Mouse (Mus musculus): ENCODE results near the gene Hoxa6. TPM values are rescaled to one million over a fixed set of nuclear protein-coding genes. Genes with fewer than 3 reads are reported as not detected.
A peak's percentile ranks its signal among the peaks of the same experiment; 100 is the strongest.

Hoxa6 gene
- polyA plus RNA-seq, 1 experiment from 2014 or later = 2.9 TPM

DNA sequence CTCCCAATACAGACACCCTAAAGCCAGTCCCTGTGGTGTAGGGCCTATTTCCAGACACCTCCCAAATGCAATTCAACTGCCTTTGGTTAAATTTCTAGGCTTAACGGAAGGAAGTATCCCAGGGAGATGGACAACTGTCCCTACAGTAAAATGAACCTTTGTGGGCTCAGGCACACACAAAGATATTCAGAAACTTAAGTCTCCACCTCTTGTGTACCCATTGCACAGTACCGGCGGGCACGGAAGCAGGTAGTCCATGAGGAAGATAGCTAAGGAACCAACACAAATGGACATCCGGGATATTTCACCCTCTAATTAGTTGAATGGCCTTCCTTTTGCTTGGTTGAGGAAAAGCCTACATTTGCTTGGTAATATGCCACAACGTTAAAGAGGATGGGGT, 32.1 kb downstream of the Hoxa6 start:
- Histone ChIP-seq H3K27ac (ENCODE audit: low read length) (peak overlapping the region; percentile 97), H3K9me3 (ENCODE audit: low read length) (no peaks in the 10 kb centered on the region), H3K4me2 (replicated peaks; ENCODE audit: low read depth, low read length) (peak overlapping the region; percentile 72), H3K4me3 (ENCODE audit: low read length) (peak overlapping the region; percentile 63), H3K4me1 (ENCODE audit: insufficient read depth, low read length) (peaks cover 82% of the 10 kb centered on the region), H3K9ac (replicated peaks; ENCODE audit: low read length) (peak overlapping the region; percentile 89), H3K27me3 (ENCODE audit: insufficient read depth, low read length) (no peaks in the 10 kb centered on the region), H3K36me3 (ENCODE audit: insufficient read depth, low read length) (no peaks in the 10 kb centered on the region)
- no peak for ATAC-seq (ENCODE audit: low FRiP score, low TSS enrichment)
- 2% methylated on average over 6 of the region's 6 CpGs for WGBS

DNA sequence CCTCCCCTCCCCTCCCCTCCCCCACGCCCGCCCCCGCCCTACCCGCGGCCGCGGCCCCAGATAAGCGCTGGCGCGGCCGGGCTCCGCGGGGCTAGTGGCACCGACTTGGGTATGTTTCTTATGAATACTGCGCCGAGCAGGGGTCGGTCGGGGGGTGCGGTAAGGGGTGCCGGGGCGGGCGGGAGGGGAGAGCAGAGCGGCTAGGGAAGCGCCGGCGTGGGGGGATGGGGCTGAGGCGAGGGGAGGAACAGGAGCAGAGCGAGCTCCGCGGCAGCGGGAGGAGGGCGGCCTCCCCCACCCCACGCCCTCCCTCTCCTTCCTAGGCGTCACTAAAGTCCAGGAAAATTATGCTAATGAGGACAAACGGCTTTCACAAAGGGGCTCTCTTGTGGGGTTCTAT, 32.7 kb downstream of the Hoxa6 start:
- Histone ChIP-seq H3K9me3 (ENCODE audit: low read length) (no peaks in the 10 kb centered on the region), H3K4me1 (ENCODE audit: insufficient read depth, low read length) (peaks cover 82% of the 10 kb centered on the region), H3K36me3 (ENCODE audit: insufficient read depth, low read length) (no peaks in the 10 kb centered on the region), H3K4me3 (ENCODE audit: low read length) (peak overlapping the region; percentile 63), H3K27me3 (ENCODE audit: insufficient read depth, low read length) (no peaks in the 10 kb centered on the region), H3K4me2 (replicated peaks; ENCODE audit: low read depth, low read length) (peak overlapping the region; percentile 72), H3K27ac (ENCODE audit: low read length) (peak overlapping the region; percentile 97), H3K9ac (replicated peaks; ENCODE audit: low read length) (peak overlapping the region; percentile 89)
- WGBS = under 1% methylated on average over 13 of the region's 35 CpGs
- ATAC-seq (ENCODE audit: low FRiP score, low TSS enrichment) = peak; percentile 44

DNA sequence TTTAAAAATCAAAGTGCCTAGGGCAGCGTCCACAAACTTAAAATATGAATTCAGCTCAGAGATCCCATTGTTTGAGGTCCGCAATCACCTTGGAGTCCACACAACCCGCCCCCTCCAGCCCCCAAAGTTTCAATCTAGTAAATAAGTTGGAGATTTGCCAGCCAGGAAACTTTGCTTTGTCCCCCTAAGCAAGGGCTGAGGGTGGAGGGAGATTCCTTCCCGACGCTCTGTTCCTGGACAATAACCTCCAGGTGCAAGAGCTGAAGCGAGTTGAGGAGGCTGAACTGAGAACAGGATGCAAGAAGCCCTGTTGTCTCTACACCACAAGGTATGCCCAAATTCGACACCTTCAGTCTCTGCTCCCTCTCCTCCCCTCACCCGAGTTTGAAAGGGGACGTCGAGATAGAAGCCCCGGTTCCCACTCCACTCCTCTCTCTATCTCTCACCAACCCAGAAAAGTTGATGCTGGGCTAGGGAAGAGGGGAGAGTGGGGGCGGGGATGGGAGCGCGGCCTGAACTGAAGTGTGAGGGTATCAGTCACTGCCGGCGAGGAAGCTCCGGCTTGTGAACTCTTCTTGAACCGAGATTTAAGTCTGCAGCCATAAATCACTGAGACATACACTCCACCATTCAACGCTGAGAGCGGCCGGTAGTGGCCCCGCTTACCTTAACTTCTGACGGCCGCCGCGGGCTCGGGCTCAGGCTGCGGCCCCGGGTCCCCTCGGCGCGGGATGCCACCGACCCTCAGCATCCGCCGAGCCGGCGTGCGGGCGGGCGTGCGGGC, 33.4 kb downstream of the Hoxa6 start:
- Histone ChIP-seq H3K9me3 (ENCODE audit: low read length) (no peaks in the 10 kb centered on the region), H3K9ac (replicated peaks; ENCODE audit: low read length) (peak overlapping the region; percentile 89), H3K4me3 (ENCODE audit: low read length) (peak overlapping the region; percentile 63), H3K36me3 (ENCODE audit: insufficient read depth, low read length) (peaks cover 2% of the 10 kb centered on the region; the same call in 1 of the 2 replicates), H3K4me1 (ENCODE audit: insufficient read depth, low read length) (peaks cover 82% of the 10 kb centered on the region), H3K27me3 (ENCODE audit: insufficient read depth, low read length) (no peaks in the 10 kb centered on the region), H3K4me2 (replicated peaks; ENCODE audit: low read depth, low read length) (peak overlapping the region; percentile 72), H3K27ac (ENCODE audit: low read length) (peak overlapping the region; percentile 97)
- peak; percentile 55 for ATAC-seq (ENCODE audit: low FRiP score, low TSS enrichment)
- WGBS = 2% methylated on average over 41 of the region's 41 CpGs

DNA sequence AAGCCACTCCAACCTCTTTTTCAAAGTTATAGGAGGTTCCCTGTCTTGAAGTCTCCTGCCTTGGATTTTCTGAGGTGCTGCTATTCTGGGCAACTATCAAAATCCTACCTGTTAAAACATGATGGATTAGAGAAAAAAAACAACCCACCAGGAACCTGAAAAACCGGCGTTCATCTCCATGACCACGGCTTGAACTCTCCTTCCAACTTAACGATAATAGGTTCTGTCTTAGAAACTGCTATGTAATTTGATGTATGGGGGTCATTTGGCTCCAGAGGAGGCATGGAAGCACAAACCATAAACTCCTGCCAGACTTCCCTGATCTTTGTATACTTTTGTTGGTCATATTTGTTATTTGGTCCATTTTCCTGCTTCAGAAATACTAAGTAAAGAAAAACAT, 34.9 kb downstream of the Hoxa6 start:
- Histone ChIP-seq H3K9me3 (ENCODE audit: low read length) (no peaks in the 10 kb centered on the region), H3K9ac (replicated peaks; ENCODE audit: low read length) (peak overlapping the region; percentile 61; the same call in 1 of the 2 replicates), H3K36me3 (ENCODE audit: insufficient read depth, low read length) (peaks cover 7% of the 10 kb centered on the region; the same call in 1 of the 2 replicates), H3K4me1 (ENCODE audit: insufficient read depth, low read length) (peaks cover 81% of the 10 kb centered on the region), H3K27ac (ENCODE audit: low read length) (peak overlapping the region; percentile 85), H3K4me3 (ENCODE audit: low read length) (no peak overlapping the region), H3K27me3 (ENCODE audit: insufficient read depth, low read length) (no peaks in the 10 kb centered on the region), H3K4me2 (replicated peaks; ENCODE audit: low read depth, low read length) (peak overlapping the region; percentile 50)
- 2% methylated on average over 4 of the region's 4 CpGs for WGBS
- no peak for ATAC-seq (ENCODE audit: low FRiP score, low TSS enrichment)

DNA sequence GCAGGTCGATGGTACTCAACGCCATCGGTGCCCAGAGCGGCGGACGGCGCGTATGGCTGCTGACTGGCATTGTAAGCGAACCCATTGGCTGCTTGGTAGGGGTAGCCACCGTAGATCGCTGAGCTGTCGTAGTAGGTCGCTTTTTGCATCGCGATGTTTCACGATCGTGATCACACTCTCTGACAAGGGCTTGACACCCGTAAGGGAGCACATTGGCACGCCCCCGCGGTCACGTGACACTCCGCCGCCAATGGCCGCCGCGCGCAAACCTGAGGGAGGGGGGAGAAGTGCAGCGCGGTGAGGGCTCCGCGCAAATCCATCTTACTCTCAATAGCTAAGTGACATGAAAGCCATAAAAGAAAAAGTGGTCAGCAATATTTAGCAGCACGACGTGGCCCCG, 36.0 kb downstream of the Hoxa6 start:
- H3K4me2 ChIP-seq (replicated peaks; ENCODE audit: low read depth, low read length) = peak overlapping the region; percentile 50
- H3K27ac ChIP-seq (ENCODE audit: low read length) = peak overlapping the region; percentile 85
- no peaks in the 10 kb centered on the region for H3K9me3 ChIP-seq (ENCODE audit: low read length)
- peak overlapping the region; percentile 44 for H3K4me3 ChIP-seq (ENCODE audit: low read length)
- H3K4me1 ChIP-seq (ENCODE audit: insufficient read depth, low read length) = peaks cover 83% of the 10 kb centered on the region
- H3K9ac ChIP-seq (replicated peaks; ENCODE audit: low read length) = peak overlapping the region; percentile 61
- 2% methylated on average over 35 of the region's 35 CpGs for WGBS
- H3K36me3 ChIP-seq (ENCODE audit: insufficient read depth, low read length) = peaks cover 7% of the 10 kb centered on the region; the same call in 1 of the 2 replicates
- peak; percentile 40 for ATAC-seq (ENCODE audit: low FRiP score, low TSS enrichment)
- H3K27me3 ChIP-seq (ENCODE audit: insufficient read depth, low read length) = no peaks in the 10 kb centered on the region

DNA sequence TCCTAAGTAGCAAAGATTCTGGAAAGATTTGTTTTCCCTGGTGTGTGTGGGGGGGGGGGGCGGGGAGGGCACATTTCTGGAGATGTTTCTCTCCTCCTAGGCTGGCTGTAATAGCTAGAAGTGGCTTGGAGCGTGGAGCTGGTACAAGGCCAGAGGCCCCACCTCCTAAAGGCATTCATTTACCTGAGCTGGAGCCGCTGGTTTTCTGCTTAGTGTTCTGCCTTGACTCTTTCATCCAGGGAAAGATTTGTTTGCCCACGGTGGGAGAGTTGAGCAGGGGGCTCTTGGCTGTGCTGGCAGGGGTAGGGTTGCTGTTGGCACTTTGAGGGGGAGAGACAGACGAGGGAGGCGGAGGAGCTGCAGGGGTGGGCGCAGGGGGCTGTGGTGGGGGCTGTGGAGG, 36.6 kb downstream of the Hoxa6 start:
- Histone ChIP-seq H3K4me1 (ENCODE audit: insufficient read depth, low read length) (peaks cover 88% of the 10 kb centered on the region), H3K4me3 (ENCODE audit: low read length) (peak overlapping the region; percentile 44), H3K27ac (ENCODE audit: low read length) (peak overlapping the region; percentile 85), H3K27me3 (ENCODE audit: insufficient read depth, low read length) (no peaks in the 10 kb centered on the region), H3K4me2 (replicated peaks; ENCODE audit: low read depth, low read length) (peak overlapping the region; percentile 50), H3K36me3 (ENCODE audit: insufficient read depth, low read length) (peaks cover 7% of the 10 kb centered on the region; the same call in 1 of the 2 replicates), H3K9ac (replicated peaks; ENCODE audit: low read length) (peak overlapping the region; percentile 61), H3K9me3 (ENCODE audit: low read length) (no peaks in the 10 kb centered on the region)
- WGBS = 7% methylated on average over 7 of the region's 7 CpGs
- ATAC-seq (ENCODE audit: low FRiP score, low TSS enrichment) = peak; percentile 13

DNA sequence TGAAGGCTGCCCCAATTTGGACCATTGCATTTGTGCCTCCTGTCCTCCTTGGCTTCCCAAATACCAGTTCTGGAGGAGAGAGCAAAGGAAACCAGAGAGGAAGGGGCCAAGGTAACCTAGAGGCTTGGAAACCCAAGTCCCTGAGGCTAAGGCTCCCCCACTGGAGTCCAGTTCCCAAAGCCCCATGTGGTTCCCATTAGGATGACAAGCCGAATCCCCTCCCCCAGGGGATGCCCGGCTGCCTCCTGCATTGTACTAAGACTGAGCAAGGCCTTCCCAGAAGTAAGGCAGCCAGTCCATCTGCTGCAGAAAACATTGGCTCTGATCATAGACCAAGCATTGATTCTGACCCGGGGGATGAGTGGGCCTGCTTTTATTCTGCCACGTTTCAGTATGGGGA, 37.2 kb downstream of the Hoxa6 start:
- no peak for ATAC-seq (ENCODE audit: low FRiP score, low TSS enrichment)
- Histone ChIP-seq H3K9ac (replicated peaks; ENCODE audit: low read length) (peak overlapping the region; percentile 61; the same call in 1 of the 2 replicates), H3K36me3 (ENCODE audit: insufficient read depth, low read length) (peaks cover 7% of the 10 kb centered on the region; the same call in 1 of the 2 replicates), H3K4me3 (ENCODE audit: low read length) (no peak overlapping the region), H3K9me3 (ENCODE audit: low read length) (no peaks in the 10 kb centered on the region), H3K4me1 (ENCODE audit: insufficient read depth, low read length) (peaks cover 88% of the 10 kb centered on the region), H3K27me3 (ENCODE audit: insufficient read depth, low read length) (no peaks in the 10 kb centered on the region), H3K4me2 (replicated peaks; ENCODE audit: low read depth, low read length) (peak overlapping the region; percentile 37; the same call in 1 of the 2 replicates), H3K27ac (ENCODE audit: low read length) (peak overlapping the region; percentile 85)
- 16% methylated on average over 4 of the region's 4 CpGs for WGBS

DNA sequence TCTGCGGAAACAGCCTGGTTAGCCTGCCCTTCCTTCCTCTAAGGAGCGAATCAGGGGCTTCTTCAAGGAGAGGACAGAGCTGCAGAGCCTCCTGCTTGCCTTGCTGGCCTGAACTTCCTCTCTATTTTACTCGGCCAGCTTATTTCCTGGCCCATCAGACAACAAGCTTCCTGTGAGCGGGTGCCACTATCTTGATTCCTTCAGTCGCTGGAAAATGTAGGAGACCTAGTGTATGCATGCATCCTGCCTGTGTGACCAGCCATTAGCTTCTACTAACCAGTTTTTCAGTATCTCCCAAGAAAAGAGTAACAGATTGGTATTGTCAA, 37.7 kb downstream of the Hoxa6 start:
- ATAC-seq (ENCODE audit: low FRiP score, low TSS enrichment) = no peak
- Histone ChIP-seq H3K4me1 (ENCODE audit: insufficient read depth, low read length) (peaks cover 90% of the 10 kb centered on the region), H3K4me2 (replicated peaks; ENCODE audit: low read depth, low read length) (peak overlapping the region; percentile 37), H3K9me3 (ENCODE audit: low read length) (no peaks in the 10 kb centered on the region), H3K27me3 (ENCODE audit: insufficient read depth, low read length) (no peaks in the 10 kb centered on the region), H3K9ac (replicated peaks; ENCODE audit: low read length) (peak overlapping the region; percentile 55), H3K36me3 (ENCODE audit: insufficient read depth, low read length) (peaks cover 7% of the 10 kb centered on the region; the same call in 1 of the 2 replicates), H3K4me3 (ENCODE audit: low read length) (0 out of 2 replicates have a peak overlapping the region, but pooled peaks have one; percentile 16), H3K27ac (ENCODE audit: low read length) (peak overlapping the region; percentile 85)
- WGBS = 24% methylated on average over 5 of the region's 5 CpGs

DNA sequence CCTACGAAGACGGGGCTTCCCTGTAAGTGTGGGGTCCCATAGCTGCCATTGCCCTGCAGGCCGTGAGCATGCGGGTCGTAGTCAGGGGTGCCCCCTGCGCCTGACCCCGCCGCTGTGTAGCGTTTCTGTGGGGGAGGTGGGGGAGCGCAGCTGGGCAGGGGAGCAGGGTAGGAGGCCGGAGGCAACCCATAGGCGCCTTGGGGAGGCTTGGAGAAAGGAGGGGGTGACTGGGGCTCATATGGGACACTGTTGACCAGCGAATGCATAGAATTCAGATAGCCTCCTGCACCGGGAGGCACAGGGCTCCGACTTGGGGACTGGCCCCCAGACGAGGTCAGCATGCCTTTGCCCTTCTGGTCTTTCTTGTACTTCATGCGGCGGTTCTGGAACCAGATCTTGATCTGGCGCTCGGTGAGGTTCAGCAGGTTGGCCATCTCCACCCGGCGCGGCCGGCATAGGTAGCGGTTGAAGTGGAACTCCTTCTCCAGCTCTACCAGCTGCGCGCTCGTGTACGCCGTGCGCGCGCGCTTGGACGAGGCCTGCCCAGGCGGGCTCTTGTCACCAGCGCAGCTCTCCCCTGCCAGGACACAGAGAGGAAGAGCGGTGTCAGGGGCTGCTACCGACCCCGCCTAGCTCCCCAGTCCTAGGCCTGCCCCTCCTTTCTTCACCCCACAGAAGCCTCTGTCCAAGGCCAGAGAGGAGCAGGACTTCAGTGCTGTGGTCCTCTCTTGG, 38.2 kb downstream of the Hoxa6 start:
- Histone ChIP-seq H3K4me2 (replicated peaks; ENCODE audit: low read depth, low read length) (peak overlapping the region; percentile 37), H3K9me3 (ENCODE audit: low read length) (no peaks in the 10 kb centered on the region), H3K9ac (replicated peaks; ENCODE audit: low read length) (peak overlapping the region; percentile 55), H3K36me3 (ENCODE audit: insufficient read depth, low read length) (peaks cover 7% of the 10 kb centered on the region; the same call in 1 of the 2 replicates), H3K27ac (ENCODE audit: low read length) (peak overlapping the region; percentile 85), H3K4me1 (ENCODE audit: insufficient read depth, low read length) (peaks cover 95% of the 10 kb centered on the region), H3K4me3 (ENCODE audit: low read length) (peak overlapping the region; percentile 16), H3K27me3 (ENCODE audit: insufficient read depth, low read length) (no peaks in the 10 kb centered on the region)
- WGBS = 16% methylated on average over 40 of the region's 40 CpGs
- ATAC-seq (ENCODE audit: low FRiP score, low TSS enrichment) = peak; percentile 29
